Mouse (Mus musculus): ENCODE measurements around the gene Sez6l2. TPM values are rescaled to one million over a fixed set of nuclear protein-coding genes. Genes with fewer than 3 reads are reported as not detected.

Sez6l2 gene
- total and polyA plus RNA-seq, 3 experiments: 0.22 to 8.0 (median 0.34) TPM

DNA sequence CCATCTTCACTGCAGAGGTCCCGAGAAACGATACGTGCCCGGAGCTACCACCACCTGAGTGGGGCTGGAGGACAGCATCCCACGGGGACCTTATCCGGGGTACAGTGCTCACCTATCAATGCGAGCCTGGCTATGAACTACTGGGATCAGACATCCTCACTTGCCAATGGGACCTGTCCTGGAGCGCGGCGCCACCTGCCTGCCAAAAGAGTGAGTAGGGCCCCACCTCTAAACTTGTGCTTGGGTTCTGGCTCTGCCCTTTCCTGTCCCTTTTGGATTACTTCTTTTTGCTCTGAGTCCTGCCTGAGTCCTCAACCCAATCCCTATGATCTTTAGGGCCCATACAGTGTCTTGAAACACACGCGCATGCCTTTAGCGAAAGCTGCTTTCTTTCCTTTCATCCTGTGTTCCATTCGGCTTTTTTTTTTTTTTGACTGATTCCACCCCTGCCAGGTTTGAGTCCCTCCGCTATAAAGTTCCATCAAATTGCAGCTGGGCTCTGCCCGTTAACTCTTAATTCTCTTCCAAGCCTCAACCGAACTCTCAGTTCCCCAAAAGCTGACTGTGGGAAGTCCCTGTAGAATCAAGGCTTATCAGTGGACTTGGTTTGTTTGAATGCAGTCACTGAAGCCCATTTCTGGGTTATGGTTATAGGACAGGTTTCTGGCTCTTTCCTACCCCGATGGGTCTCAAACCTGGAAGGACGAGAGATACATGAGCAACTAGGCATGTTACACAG lies 13.4 kb downstream of the Sez6l2 start:
- peaks cover 14% of the 10 kb centered on the region; the same call in 1 of the 2 replicates for H3K27me3 ChIP-seq (ENCODE audit: insufficient read depth, low read length)
- no peak for TF ChIP-seq GATA1 (IDR thresholded peaks at IDR 0.05; ENCODE audit: borderline replicate concordance, low read length)
- no peaks in the 10 kb centered on the region for H3K9me3 ChIP-seq (replicated peaks)
- H3K4me1 ChIP-seq (ENCODE audit: insufficient read depth, low read depth, low read length): peaks cover 7% of the 10 kb centered on the region
- no peak for ATAC-seq (ENCODE audit: extremely low read depth, insufficient number of reproducible peaks, low FRiP score, poor library complexity, severe bottlenecking)
- no peaks in the 10 kb centered on the region for H3K36me3 ChIP-seq (replicated peaks)
- no peak overlapping the region for H3K4me3 ChIP-seq (ENCODE audit: low read depth, low read length)
- peak; percentile 63 for DNase-seq (ENCODE audit: low spot score)

DNA sequence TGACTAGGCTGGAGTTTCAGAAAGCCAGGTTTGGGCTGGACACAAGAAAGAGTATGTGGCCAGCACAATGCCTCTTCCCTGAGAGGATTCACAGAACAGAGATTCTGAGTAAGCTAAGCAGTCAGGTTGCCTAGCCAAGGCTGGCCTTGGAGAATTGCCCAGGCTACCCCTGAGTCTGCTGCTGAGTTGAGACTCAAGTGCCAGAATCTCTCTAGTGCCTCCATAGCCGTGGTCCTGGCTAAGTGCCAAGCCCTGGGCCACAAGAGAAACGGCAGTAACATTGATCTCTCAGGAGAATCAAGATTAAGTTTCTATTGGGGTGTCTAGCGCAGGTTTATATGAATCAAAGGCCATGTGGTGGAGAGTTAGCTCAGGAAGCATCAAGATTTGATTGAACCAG lies 15.2 kb downstream of the Sez6l2 start:
- no peak for ATAC-seq (ENCODE audit: extremely low read depth, insufficient number of reproducible peaks, low FRiP score, poor library complexity, severe bottlenecking)
- TF ChIP-seq GATA2 (IDR thresholded peaks at IDR 0.05; ENCODE audit: borderline replicate concordance, low read depth, low read length): no peak
- no peak for TF ChIP-seq TAL1 (conservative IDR thresholded peaks at IDR 0.05; ENCODE audit: low read depth, low read length)
- TF ChIP-seq GATA1 (IDR thresholded peaks at IDR 0.05; ENCODE audit: borderline replicate concordance, low read length): no peak
- TF ChIP-seq CTCF (IDR thresholded peaks at IDR 0.05; ENCODE audit: low read depth, low read length): no peak
- no peak for TF ChIP-seq POLR2AphosphoS5 (IDR thresholded peaks at IDR 0.05; ENCODE audit: insufficient replicate concordance, low read depth, low read length)

DNA sequence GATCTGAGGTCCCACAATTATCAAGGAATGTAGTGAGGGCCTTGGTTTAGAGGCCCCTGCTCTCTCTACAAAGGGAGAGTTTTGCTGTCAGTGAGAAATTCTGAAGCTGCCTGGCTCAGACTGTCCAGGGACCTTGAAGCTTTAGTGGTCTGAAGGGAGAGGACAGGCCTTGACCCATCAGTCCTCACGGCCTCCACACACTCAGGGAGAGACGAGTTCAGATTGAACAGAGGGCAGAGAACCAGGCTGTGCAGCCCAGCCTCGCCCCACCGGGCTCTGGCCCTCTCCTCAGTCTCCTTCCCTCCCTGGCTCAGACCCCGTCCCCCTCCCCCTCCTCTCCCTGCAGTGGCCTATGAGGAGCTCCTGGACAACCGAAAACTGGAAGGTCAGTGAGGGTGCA lies 17.0 kb downstream of the Sez6l2 start:
- Histone ChIP-seq H3K4me1 (ENCODE audit: insufficient read depth, low read depth, low read length) (no peaks in the 10 kb centered on the region), H3K4me3 (ENCODE audit: low read depth, low read length) (no peak overlapping the region), H3K9me3 (replicated peaks) (no peaks in the 10 kb centered on the region), H3K27me3 (ENCODE audit: insufficient read depth, low read length) (peaks cover 17% of the 10 kb centered on the region; the same call in 1 of the 2 replicates), H3K36me3 (replicated peaks) (no peaks in the 10 kb centered on the region)
- TF ChIP-seq POLR2AphosphoS5 (IDR thresholded peaks at IDR 0.05; ENCODE audit: insufficient replicate concordance, low read depth, low read length) (no peak), TAL1 (conservative IDR thresholded peaks at IDR 0.05; ENCODE audit: low read depth, low read length) (no peak), GATA1 (IDR thresholded peaks at IDR 0.05; ENCODE audit: borderline replicate concordance, low read length) (no peak), CTCF (IDR thresholded peaks at IDR 0.05; ENCODE audit: low read depth, low read length) (no peak), GATA2 (IDR thresholded peaks at IDR 0.05; ENCODE audit: borderline replicate concordance, low read depth, low read length) (no peak)
- DNase-seq (ENCODE audit: low spot score) (no peak), ATAC-seq (ENCODE audit: extremely low read depth, insufficient number of reproducible peaks, low FRiP score, poor library complexity, severe bottlenecking) (no peak)

More for the DNA sequence above, 15.2 kb downstream of the Sez6l2 start:
- Histone ChIP-seq H3K4me1 (ENCODE audit: insufficient read depth, low read depth, low read length) (no peaks in the 10 kb centered on the region), H3K27me3 (ENCODE audit: insufficient read depth, low read length) (peaks cover 15% of the 10 kb centered on the region; the same call in 1 of the 2 replicates), H3K9me3 (replicated peaks) (no peaks in the 10 kb centered on the region), H3K4me3 (ENCODE audit: low read depth, low read length) (no peak overlapping the region), H3K36me3 (replicated peaks) (no peaks in the 10 kb centered on the region)
- DNase-seq (ENCODE audit: low spot score): no peak

DNA sequence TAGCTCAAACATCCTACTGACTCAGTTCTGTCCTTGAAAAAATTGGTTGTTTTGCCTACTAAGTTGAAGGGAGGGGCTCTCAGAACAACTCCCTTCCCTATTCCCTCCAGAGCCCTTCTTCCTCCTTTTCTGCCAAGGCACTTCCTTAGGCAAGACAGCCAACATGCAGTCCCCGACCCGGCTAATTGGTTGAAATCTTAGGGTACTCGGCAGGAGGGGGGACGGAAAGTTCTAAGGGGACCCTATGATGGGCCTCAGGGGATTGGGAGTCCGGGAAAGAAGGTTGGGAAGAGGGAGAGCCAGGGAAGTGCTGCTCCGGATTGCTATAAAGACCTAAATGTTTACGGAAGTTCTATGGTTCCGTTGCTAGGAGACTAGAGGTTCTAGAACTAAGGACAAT lies 25.1 kb downstream of the Sez6l2 start:
- ATAC-seq (ENCODE audit: extremely low read depth, insufficient number of reproducible peaks, low FRiP score, poor library complexity, severe bottlenecking) (no peak), DNase-seq (ENCODE audit: low spot score) (no peak)
- peaks cover 8% of the 10 kb centered on the region for H3K27me3 ChIP-seq (ENCODE audit: insufficient read depth, low read length)
- peaks cover 31% of the 10 kb centered on the region for H3K36me3 ChIP-seq (replicated peaks)
- H3K4me3 ChIP-seq (ENCODE audit: low read depth, low read length): peak overlapping the region; percentile 92
- peaks cover 41% of the 10 kb centered on the region for H3K4me1 ChIP-seq (ENCODE audit: insufficient read depth, low read depth, low read length)
- no peaks in the 10 kb centered on the region for H3K9me3 ChIP-seq (replicated peaks)
- TF ChIP-seq CTCF (IDR thresholded peaks at IDR 0.05; ENCODE audit: low read depth, low read length) (no peak), GATA2 (IDR thresholded peaks at IDR 0.05; ENCODE audit: borderline replicate concordance, low read depth, low read length) (no peak), POLR2AphosphoS5 (IDR thresholded peaks at IDR 0.05; ENCODE audit: insufficient replicate concordance, low read depth, low read length) (no peak), TAL1 (conservative IDR thresholded peaks at IDR 0.05; ENCODE audit: low read depth, low read length) (no peak), GATA1 (IDR thresholded peaks at IDR 0.05; ENCODE audit: borderline replicate concordance, low read length) (no peak)

DNA sequence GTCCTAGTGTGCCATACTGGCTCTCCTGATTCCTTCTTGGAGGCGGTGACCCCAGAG lies 25.4 kb downstream of the Sez6l2 start, which contains the start of gene Cdipt:
Gene Cdipt, plus strand, starts transcription at position 22 of the 57 bp plus-strand sequence.
- Histone ChIP-seq H3K36me3 (replicated peaks) (peaks cover 33% of the 10 kb centered on the region), H3K4me1 (ENCODE audit: insufficient read depth, low read depth, low read length) (peaks cover 41% of the 10 kb centered on the region), H3K9me3 (replicated peaks) (no peaks in the 10 kb centered on the region), H3K27me3 (ENCODE audit: insufficient read depth, low read length) (peaks cover 8% of the 10 kb centered on the region), H3K4me3 (ENCODE audit: low read depth, low read length) (peak within 1 kb of the TSS; percentile 92)
- ATAC-seq (ENCODE audit: extremely low read depth, insufficient number of reproducible peaks, low FRiP score, poor library complexity, severe bottlenecking): no peak
- DNase-seq (ENCODE audit: low spot score): no peak
- TF ChIP-seq CTCF (IDR thresholded peaks at IDR 0.05; ENCODE audit: low read depth, low read length): no peak
- no peak for TF ChIP-seq TAL1 (conservative IDR thresholded peaks at IDR 0.05; ENCODE audit: low read depth, low read length)
- TF ChIP-seq GATA2 (IDR thresholded peaks at IDR 0.05; ENCODE audit: borderline replicate concordance, low read depth, low read length): no peak
- no peak for TF ChIP-seq GATA1 (IDR thresholded peaks at IDR 0.05; ENCODE audit: borderline replicate concordance, low read length)
- no peak for TF ChIP-seq POLR2AphosphoS5 (IDR thresholded peaks at IDR 0.05; ENCODE audit: insufficient replicate concordance, low read depth, low read length)

DNA sequence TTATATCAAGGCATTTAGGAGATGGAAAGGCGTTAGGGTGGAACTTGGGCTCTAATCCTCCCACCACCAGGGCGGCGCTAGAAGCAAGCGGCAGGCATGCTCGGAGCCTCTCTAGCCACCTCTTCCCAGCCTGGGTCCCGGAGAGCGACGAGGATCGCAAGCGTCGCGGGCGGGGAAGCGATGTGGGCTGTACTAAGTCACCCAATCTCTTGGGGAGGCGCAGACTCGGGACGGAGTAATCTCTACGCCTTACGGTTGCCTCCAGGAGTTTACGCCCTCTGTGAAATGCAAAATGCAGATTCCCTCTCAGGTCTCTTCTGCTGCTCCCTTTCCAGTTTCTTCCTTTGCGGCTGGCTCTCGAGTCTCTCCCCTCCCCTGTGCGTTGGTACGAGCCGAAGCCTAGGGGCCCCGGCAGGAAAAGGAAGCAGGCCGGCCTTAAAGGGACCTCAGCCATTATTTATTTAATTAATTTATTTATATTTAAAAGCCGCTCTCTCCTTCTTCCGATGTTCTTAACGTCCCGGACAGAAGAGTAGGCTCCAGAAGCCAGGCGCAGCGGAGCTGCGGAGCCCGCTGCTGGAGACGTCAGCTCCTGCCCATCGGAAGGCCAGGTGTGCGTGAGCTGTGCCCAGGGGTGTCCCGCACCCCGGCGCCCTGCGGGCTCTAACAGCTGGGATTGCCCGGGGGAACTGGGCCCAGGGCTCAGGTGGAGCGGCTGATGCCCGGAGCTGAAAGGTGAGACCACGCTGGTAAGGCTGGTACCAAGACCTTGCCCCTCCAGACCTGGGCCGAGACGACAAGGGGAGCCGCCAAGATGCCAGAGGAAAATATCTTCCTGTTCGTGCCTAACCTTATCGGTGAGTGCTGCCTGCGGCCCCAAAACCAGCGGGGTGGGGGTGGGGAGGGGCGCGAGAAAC lies 25.8 kb downstream of the Sez6l2 start, which contains the start of gene Cdiptos:
Gene Cdiptos, minus strand, starts transcription at position 149 of the 917 bp plus-strand sequence.
- peak; percentile 95 for ATAC-seq (ENCODE audit: extremely low read depth, insufficient number of reproducible peaks, low FRiP score, poor library complexity, severe bottlenecking)

More for the DNA sequence above, 25.8 kb downstream of the Sez6l2 start, which contains the start of gene Cdiptos:
- H3K4me1 ChIP-seq (ENCODE audit: insufficient read depth, low read depth, low read length): peaks cover 42% of the 10 kb centered on the region
- H3K4me3 ChIP-seq (ENCODE audit: low read depth, low read length): peak within 1 kb of the TSS; percentile 92
- no peak for TF ChIP-seq GATA1 (IDR thresholded peaks at IDR 0.05; ENCODE audit: borderline replicate concordance, low read length)
- no peak for TF ChIP-seq POLR2AphosphoS5 (IDR thresholded peaks at IDR 0.05; ENCODE audit: insufficient replicate concordance, low read depth, low read length)
- no peak for TF ChIP-seq TAL1 (conservative IDR thresholded peaks at IDR 0.05; ENCODE audit: low read depth, low read length)
- peak; percentile 70 for TF ChIP-seq CTCF (IDR thresholded peaks at IDR 0.05; ENCODE audit: low read depth, low read length)
- no peak for TF ChIP-seq GATA2 (IDR thresholded peaks at IDR 0.05; ENCODE audit: borderline replicate concordance, low read depth, low read length)
- H3K9me3 ChIP-seq (replicated peaks): no peaks in the 10 kb centered on the region
- H3K36me3 ChIP-seq (replicated peaks): peaks cover 37% of the 10 kb centered on the region
- peaks cover 8% of the 10 kb centered on the region for H3K27me3 ChIP-seq (ENCODE audit: insufficient read depth, low read length)
- DNase-seq (ENCODE audit: low spot score): peak; percentile 88

All from G1E (cell line).